Mouse (Mus musculus) heart, embryonic 15.5 days (tissue): ENCODE measurements around the gene Unc45a. TPM values are rescaled to one million over a fixed set of nuclear protein-coding genes. Genes with fewer than 3 reads are reported as not detected.
A peak's percentile ranks its signal among the peaks of the same experiment; 100 is the strongest.

Source experiments
- ATAC-seq: fragments of 200-750 bp; cut with Nextera tagmentation; replicated peaks from 2 replicates; pipeline ENCODE4 v1.8.0; 2017; ENCODE audit warnings: low read depth, moderate TSS enrichment; ENCODE audit not compliant: insufficient number of reproducible peaks, insufficient read depth, low FRiP score
- H3K27ac ChIP-seq: fragments of 300-500 bp; sonication (generic); 2 replicates; pipeline ENCODE4 v1.5.1; 2015; ENCODE audit warnings: mild to moderate bottlenecking, inconsistent platforms
- H3K27me3 ChIP-seq: fragments of 300-500 bp; sonication (generic); 2 replicates; pipeline ENCODE4 v1.6.1; 2015; ENCODE audit warnings: inconsistent platforms
- H3K36me3 ChIP-seq: fragments of 300-500 bp; sonication (generic); 2 replicates; pipeline ENCODE4 v1.6.1; 2015; ENCODE audit warnings: mild to moderate bottlenecking, inconsistent platforms
- H3K4me1 ChIP-seq: fragments of 300-500 bp; sonication (generic); replicated peaks from 2 replicates; pipeline ENCODE4 v1.6.1; 2015; ENCODE audit warnings: inconsistent platforms
- H3K4me2 ChIP-seq: fragments of 300-500 bp; sonication (generic); 2 replicates; pipeline ENCODE4 v1.6.1; 2015; ENCODE audit warnings: inconsistent platforms, mild to moderate bottlenecking, moderate library complexity
- H3K4me3 ChIP-seq: fragments of 300-500 bp; sonication (generic); 2 replicates; pipeline ENCODE4 v1.5.1; 2015; ENCODE audit warnings: mild to moderate bottlenecking, inconsistent platforms
- H3K9ac ChIP-seq: fragments of 300-500 bp; sonication (generic); 2 replicates; pipeline ENCODE4 v1.6.1; 2015; ENCODE audit warnings: mild to moderate bottlenecking, inconsistent platforms
- H3K9me3 ChIP-seq: fragments of 300-500 bp; sonication (generic); replicated peaks from 2 replicates; pipeline ENCODE4 v1.6.1; 2016; ENCODE audit warnings: inconsistent platforms
- WGBS: fragments of 180-500 bp; shearing (Covaris S2); methylation state at CpG from one replicate; pipeline ENCODE4 v1.1.7; 2015; ENCODE audit warnings: mixed read lengths; 5-methylcytosine and 5-hydroxymethylcytosine counted together
- polyA plus RNA-seq: library from polyadenylated mRNA; unstranded; fragments of >200 nt; fragmentation: Nextera tagmentation; extraction: Ambion mirVana; gene quantifications from 2 replicates; pipeline ENCODE4 v1.2.1, GENCODE M21; 2015

The Unc45a gene
- polyA plus RNA-seq, 1 experiment from 2014 or later, result 16.6 TPM

GRCm38 (mm10) chr7:80367232-80367631 is 26.4 kb upstream of the Unc45a start:
- peaks cover 55% of the 10 kb centered on the region for H3K36me3 ChIP-seq
- no peak for ATAC-seq
- H3K9ac ChIP-seq, result no peak overlapping the region
- WGBS, result 97% methylated on average over 7 of the region's 7 CpGs
- H3K4me2 ChIP-seq, result no peak overlapping the region
- H3K27me3 ChIP-seq, result no peaks in the 10 kb centered on the region
- H3K4me3 ChIP-seq, result no peak overlapping the region
- no peaks in the 10 kb centered on the region for H3K9me3 ChIP-seq
- peaks cover 28% of the 10 kb centered on the region for H3K4me1 ChIP-seq
- H3K27ac ChIP-seq, result no peak overlapping the region

- H3K27me3 ChIP-seq, result no peaks in the 10 kb centered on the region
- H3K4me2 ChIP-seq, result no peak overlapping the region
- H3K9me3 ChIP-seq, result no peaks in the 10 kb centered on the region
- H3K36me3 ChIP-seq, result peaks cover 69% of the 10 kb centered on the region
- H3K27ac ChIP-seq, result no peak overlapping the region
- no peak overlapping the region for H3K9ac ChIP-seq
- 57% methylated on average over 2 of the region's 2 CpGs for WGBS
- no peak overlapping the region for H3K4me3 ChIP-seq
- no peak for ATAC-seq
- peaks cover 25% of the 10 kb centered on the region for H3K4me1 ChIP-seq
Observed at GRCm38 (mm10) chr7:80365759-80366158, 25.0 kb upstream of the Unc45a start.

- H3K9ac ChIP-seq, result no peak overlapping the region
- 0 out of 2 replicates have a peak, but pooled peaks cover 6% of the 10 kb centered on the region for H3K4me1 ChIP-seq
- H3K27ac ChIP-seq, result no peak overlapping the region
- 51% methylated on average over 3 of the region's 3 CpGs for WGBS
- no peaks in the 10 kb centered on the region for H3K27me3 ChIP-seq
- H3K36me3 ChIP-seq, result peaks cover 82% of the 10 kb centered on the region
- H3K4me2 ChIP-seq, result no peak overlapping the region
- ATAC-seq, result no peak
- no peak overlapping the region for H3K4me3 ChIP-seq
- H3K9me3 ChIP-seq, result no peaks in the 10 kb centered on the region
Observed at GRCm38 (mm10) chr7:80360435-80360834, 19.6 kb upstream of the Unc45a start.

- Histone ChIP-seq H3K27ac (no peak overlapping the region), H3K4me3 (no peak overlapping the region), H3K9me3 (no peaks in the 10 kb centered on the region), H3K27me3 (no peaks in the 10 kb centered on the region), H3K4me2 (no peak overlapping the region), H3K9ac (0 out of 2 replicates have a peak overlapping the region, but pooled peaks have one; percentile 28), H3K36me3 (peaks cover 65% of the 10 kb centered on the region), H3K4me1 (0 out of 2 replicates have a peak, but pooled peaks cover 6% of the 10 kb centered on the region)
- 57% methylated on average over 4 of the region's 4 CpGs for WGBS
- no peak for ATAC-seq
Observed at GRCm38 (mm10) chr7:80358039-80358438, 17.2 kb upstream of the Unc45a start.

- H3K27ac ChIP-seq, result peak overlapping the region; percentile 47
- peak; percentile 47 for ATAC-seq
Observed at GRCm38 (mm10) chr7:80357156-80357555, 16.4 kb upstream of the Unc45a start.

GRCm38 (mm10) chr7:80356351-80356750 is 15.5 kb upstream of the Unc45a start:
- Histone ChIP-seq H3K9ac (no peak overlapping the region), H3K9me3 (no peaks in the 10 kb centered on the region), H3K4me2 (no peak overlapping the region), H3K27ac (peak overlapping the region; percentile 47; the same call in 1 of the 2 replicates), H3K36me3 (peaks cover 58% of the 10 kb centered on the region), H3K4me3 (no peak overlapping the region), H3K4me1 (0 out of 2 replicates have a peak, but pooled peaks cover 6% of the 10 kb centered on the region), H3K27me3 (no peaks in the 10 kb centered on the region)
- 83% methylated on average over 13 of the region's 13 CpGs for WGBS
- no peak for ATAC-seq

More at GRCm38 (mm10) chr7:80357156-80357555, 16.4 kb upstream of the Unc45a start:
- Histone ChIP-seq H3K9ac (no peak overlapping the region; the same call in 1 of the 2 replicates), H3K4me2 (no peak overlapping the region), H3K36me3 (peaks cover 63% of the 10 kb centered on the region), H3K9me3 (no peaks in the 10 kb centered on the region), H3K4me1 (0 out of 2 replicates have a peak, but pooled peaks cover 6% of the 10 kb centered on the region), H3K27me3 (no peaks in the 10 kb centered on the region), H3K4me3 (no peak overlapping the region)
- 62% methylated on average over 8 of the region's 8 CpGs for WGBS

GRCm38 (mm10) chr7:80352920-80353319 is 12.1 kb upstream of the Unc45a start:
- no peak overlapping the region for H3K9ac ChIP-seq
- no peak for ATAC-seq
- H3K4me3 ChIP-seq, result no peak overlapping the region
- 85% methylated on average over 8 of the region's 8 CpGs for WGBS
- 0 out of 2 replicates have a peak, but pooled peaks cover 3% of the 10 kb centered on the region for H3K4me1 ChIP-seq
- H3K4me2 ChIP-seq, result no peak overlapping the region
- peaks cover 41% of the 10 kb centered on the region for H3K36me3 ChIP-seq
- no peak overlapping the region for H3K27ac ChIP-seq
- H3K9me3 ChIP-seq, result no peaks in the 10 kb centered on the region
- H3K27me3 ChIP-seq, result no peaks in the 10 kb centered on the region

GRCm38 (mm10) chr7:80350808-80351207 is 10.0 kb upstream of the Unc45a start:
- no peak for ATAC-seq
- Histone ChIP-seq H3K4me1 (peaks cover 6% of the 10 kb centered on the region; the same call in 1 of the 2 replicates), H3K27ac (no peak overlapping the region), H3K4me3 (no peak overlapping the region), H3K36me3 (peaks cover 29% of the 10 kb centered on the region), H3K4me2 (no peak overlapping the region), H3K9me3 (no peaks in the 10 kb centered on the region), H3K9ac (no peak overlapping the region), H3K27me3 (no peaks in the 10 kb centered on the region)
- 67% methylated on average over 2 of the region's 2 CpGs for WGBS

- Histone ChIP-seq H3K4me1 (peaks cover 14% of the 10 kb centered on the region), H3K27me3 (no peaks in the 10 kb centered on the region), H3K4me3 (no peak overlapping the region), H3K4me2 (no peak overlapping the region), H3K27ac (0 out of 2 replicates have a peak overlapping the region, but pooled peaks have one; percentile 27), H3K36me3 (peaks cover 22% of the 10 kb centered on the region), H3K9ac (no peak overlapping the region), H3K9me3 (no peaks in the 10 kb centered on the region)
- 64% methylated on average over 13 of the region's 13 CpGs for WGBS
- no peak for ATAC-seq
Observed at GRCm38 (mm10) chr7:80347670-80348586, 7.1 kb upstream of the Unc45a start.

GRCm38 (mm10) chr7:80346830-80347229 is 6.0 kb upstream of the Unc45a start:
- 61% methylated on average over 5 of the region's 5 CpGs for WGBS
- no peak for ATAC-seq
- H3K9ac ChIP-seq, result no peak overlapping the region

GRCm38 (mm10) chr7:80346173-80346572 is 5.4 kb upstream of the Unc45a start:
- H3K4me1 ChIP-seq, result peaks cover 23% of the 10 kb centered on the region
- no peak for ATAC-seq
- WGBS, result 81% methylated on average over 9 of the region's 9 CpGs
- no peaks in the 10 kb centered on the region for H3K9me3 ChIP-seq
- no peak overlapping the region for H3K4me3 ChIP-seq
- H3K4me2 ChIP-seq, result no peak overlapping the region
- no peaks in the 10 kb centered on the region for H3K27me3 ChIP-seq
- no peak overlapping the region for H3K27ac ChIP-seq
- H3K36me3 ChIP-seq, result peaks cover 13% of the 10 kb centered on the region; the same call in 1 of the 2 replicates
- H3K9ac ChIP-seq, result no peak overlapping the region

More at GRCm38 (mm10) chr7:80346830-80347229, 6.0 kb upstream of the Unc45a start:
- no peaks in the 10 kb centered on the region for H3K27me3 ChIP-seq
- peaks cover 16% of the 10 kb centered on the region; the same call in 1 of the 2 replicates for H3K36me3 ChIP-seq
- no peak overlapping the region for H3K27ac ChIP-seq
- no peak overlapping the region for H3K4me3 ChIP-seq
- no peaks in the 10 kb centered on the region for H3K9me3 ChIP-seq
- no peak overlapping the region for H3K4me2 ChIP-seq
- peaks cover 21% of the 10 kb centered on the region for H3K4me1 ChIP-seq
